Mouse (Mus musculus): ENCODE data around the gene Pde10a.

The Pde10a gene

GRCm38 (mm10) chr17:8972152-8972854 lies 447.1 kb downstream of the Pde10a start:
- DNase-seq (ENCODE audit: low spot score): no peak

DNA sequence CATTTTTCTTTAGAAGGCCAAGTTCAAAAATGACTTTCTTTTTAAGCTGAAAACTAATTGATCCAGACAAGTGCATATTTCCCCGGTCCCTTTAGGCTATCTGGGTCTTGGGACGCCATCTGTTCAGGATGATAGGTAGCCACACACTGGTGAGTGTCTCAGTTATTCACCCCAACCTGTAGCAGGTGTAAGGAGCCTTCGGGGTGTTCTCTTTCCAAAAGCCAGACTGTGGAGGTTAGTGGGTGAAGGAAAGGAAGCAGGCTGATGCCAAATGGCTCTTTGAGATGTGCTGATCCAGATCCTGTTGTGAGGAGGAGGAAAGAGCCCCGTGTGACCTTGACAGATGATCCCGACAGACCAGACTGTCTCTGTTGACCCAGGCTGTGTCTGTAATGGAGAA lies 448.2 kb downstream of the Pde10a start:
- no peak for DNase-seq (ENCODE audit: low spot score)

DNA sequence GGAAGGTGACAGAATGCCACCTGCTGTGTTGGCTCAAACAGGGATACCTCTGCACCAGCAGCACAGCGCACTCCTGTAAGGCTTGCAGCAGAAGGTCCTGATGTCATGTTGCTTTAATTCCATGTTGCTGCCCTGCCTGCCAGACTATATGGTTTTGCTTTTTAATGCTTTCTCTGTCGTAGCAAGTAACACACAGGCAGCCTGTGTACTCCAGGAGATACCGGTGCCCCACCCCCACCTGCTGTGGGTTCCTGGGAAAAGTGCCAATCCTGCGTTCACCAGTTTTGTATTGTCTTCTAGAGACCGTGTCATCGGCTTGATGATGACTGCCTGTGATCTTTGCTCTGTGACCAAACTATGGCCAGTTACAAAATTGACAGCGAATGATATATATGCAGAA lies 449.3 kb downstream of the Pde10a start:
- no peak for DNase-seq (ENCODE audit: low spot score)

DNA sequence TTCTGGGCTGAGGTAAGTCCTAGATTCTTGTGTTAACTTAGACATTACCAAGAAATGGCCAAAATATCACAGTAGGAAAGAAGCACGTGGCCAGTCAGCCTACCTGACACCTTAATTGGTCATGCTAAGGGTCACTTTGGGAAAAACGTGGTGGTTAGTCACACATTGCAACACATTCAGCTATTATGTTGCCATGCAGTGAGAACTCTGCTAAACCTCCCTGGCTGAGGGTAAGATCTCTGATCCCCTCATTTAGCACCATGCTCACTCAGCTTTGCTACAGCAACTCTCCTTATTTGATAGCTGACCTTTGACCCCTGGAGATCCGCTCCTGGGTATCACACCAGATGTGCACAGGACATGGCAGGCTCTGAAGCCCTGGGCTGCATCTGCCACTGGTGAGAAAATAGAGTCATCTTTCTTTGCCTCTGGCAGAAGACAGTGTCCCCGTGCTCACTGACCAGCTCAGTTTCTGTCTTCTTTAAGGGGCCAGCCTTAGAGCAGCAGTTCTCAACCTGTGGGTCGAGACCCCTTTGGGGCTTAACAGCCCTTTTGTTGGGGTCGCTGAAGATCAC lies 449.7 kb downstream of the Pde10a start:
- no peak for DNase-seq (ENCODE audit: low spot score)

DNA sequence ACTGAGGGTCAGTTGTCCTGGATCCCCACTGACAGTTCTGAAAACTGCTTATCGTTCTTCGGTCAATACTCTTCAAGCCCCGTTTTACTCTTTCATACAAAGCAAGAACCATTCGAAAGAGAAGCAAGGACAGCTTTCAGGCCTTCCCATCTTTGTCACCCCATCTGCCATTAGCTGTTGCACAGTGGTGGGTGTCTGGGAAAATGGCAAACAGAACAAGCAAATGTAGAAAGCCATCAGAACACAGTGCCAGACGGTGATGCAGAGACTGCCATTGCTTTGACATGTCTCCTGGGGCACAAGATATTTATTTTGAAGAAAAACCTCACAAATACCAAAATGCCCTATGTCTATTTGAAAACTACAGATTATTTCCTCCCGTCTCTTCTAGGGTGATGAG lies 451.6 kb downstream of the Pde10a start:
- DNase-seq (ENCODE audit: low spot score): no peak

- DNase-seq (ENCODE audit: low spot score): no peak
Observed at GRCm38 (mm10) chr17:8977271-8977670, 452.1 kb downstream of the Pde10a start.

- no peak for DNase-seq (ENCODE audit: low spot score)
Observed at GRCm38 (mm10) chr17:8983576-8983975, 458.4 kb downstream of the Pde10a start.

- DNase-seq (ENCODE audit: low spot score): no peak
Observed at GRCm38 (mm10) chr17:8985714-8986113, 460.5 kb downstream of the Pde10a start.

- no peak for DNase-seq (ENCODE audit: low spot score)
Observed at GRCm38 (mm10) chr17:8986551-8986950, 461.4 kb downstream of the Pde10a start.

- peak; percentile 61 for DNase-seq (ENCODE audit: low spot score)
Observed at GRCm38 (mm10) chr17:8987369-8987768, 462.2 kb downstream of the Pde10a start.

DNA sequence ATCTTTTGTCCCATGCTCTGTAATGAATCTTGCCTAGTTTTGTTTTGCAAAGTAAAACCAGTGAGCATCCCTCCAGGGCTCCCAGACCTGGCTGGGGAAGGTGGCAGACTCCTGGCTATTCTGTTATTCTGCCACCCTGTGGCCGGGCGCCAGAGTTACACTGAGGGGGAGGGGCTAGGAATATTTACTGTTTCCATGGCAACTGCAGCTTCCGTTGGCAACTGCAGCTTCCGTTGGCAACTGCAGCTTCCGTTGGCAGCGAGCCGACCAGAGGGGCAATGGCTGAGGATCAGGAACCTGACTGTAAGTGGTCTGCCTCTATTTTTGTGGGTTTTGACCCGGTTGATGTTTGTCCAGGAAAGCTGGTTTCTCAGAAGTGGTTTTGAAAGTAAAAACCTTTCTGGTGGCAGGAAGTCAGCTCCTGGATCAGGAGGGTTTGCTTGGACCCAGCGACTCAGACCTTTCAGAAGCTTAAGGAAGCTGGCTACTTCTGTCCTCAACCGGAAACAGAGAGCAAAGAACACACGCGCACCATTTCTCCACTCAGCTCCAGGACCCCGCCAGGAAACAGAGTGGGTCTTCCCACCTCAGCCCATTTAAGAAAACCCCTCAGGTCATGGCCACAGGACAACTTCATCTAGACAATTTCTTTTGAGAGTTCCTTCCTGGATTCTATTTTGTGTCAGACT lies 463.1 kb downstream of the Pde10a start, which contains the start of gene 1700010I14Rik:
TSS of gene 1700010I14Rik (plus strand) at position 215 of the 689 bp plus-strand sequence.
- peak; percentile 95 for DNase-seq (ENCODE audit: low spot score)

- DNase-seq (ENCODE audit: low spot score): peak; percentile 50
Observed at GRCm38 (mm10) chr17:8991160-8991559, 466.0 kb downstream of the Pde10a start.

GRCm38 (mm10) chr17:8995344-8995743 lies 470.2 kb downstream of the Pde10a start:
- no peak for DNase-seq (ENCODE audit: low spot score)

DNA sequence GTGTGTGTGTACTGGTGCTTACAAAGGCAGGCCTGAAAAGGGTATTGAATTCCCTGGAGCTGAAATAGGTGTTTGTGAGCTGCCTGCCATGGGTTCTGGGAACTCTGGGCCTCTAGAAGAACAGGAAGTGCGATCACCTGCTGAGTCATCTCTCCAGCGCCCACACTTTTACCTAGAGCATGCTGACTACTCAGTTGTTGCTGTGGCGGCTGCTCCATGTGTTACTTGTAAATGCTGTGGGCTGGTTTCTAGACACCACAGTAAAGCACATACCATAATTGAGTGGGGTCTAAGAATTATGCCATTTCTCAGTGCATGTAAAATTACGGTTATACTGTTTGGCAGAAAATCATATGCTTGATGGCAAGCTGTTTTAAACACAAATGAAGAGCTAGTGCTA lies 477.3 kb downstream of the Pde10a start:
- no peak for DNase-seq (ENCODE audit: low spot score)

DNA sequence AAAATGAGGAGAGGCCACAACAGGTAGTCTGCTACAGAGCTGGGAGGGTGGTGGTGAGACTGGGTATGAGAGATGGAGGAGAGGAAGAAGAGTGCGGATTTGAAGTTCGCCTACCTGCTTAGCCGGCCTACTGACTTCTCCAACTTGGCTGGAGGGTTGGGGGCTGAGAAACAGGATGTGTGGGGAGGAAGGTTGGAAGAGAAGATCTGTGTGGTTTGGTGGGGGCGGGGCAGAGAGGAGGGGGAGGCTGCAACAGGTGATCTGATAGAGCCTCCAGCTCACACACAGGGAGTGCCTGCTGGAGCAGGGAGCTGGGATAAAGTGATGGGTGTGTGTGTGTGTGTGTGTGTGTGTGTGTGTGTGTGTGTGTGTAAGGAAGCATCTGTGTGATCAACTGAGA lies 479.3 kb downstream of the Pde10a start:
- no peak for DNase-seq (ENCODE audit: low spot score)

DNA sequence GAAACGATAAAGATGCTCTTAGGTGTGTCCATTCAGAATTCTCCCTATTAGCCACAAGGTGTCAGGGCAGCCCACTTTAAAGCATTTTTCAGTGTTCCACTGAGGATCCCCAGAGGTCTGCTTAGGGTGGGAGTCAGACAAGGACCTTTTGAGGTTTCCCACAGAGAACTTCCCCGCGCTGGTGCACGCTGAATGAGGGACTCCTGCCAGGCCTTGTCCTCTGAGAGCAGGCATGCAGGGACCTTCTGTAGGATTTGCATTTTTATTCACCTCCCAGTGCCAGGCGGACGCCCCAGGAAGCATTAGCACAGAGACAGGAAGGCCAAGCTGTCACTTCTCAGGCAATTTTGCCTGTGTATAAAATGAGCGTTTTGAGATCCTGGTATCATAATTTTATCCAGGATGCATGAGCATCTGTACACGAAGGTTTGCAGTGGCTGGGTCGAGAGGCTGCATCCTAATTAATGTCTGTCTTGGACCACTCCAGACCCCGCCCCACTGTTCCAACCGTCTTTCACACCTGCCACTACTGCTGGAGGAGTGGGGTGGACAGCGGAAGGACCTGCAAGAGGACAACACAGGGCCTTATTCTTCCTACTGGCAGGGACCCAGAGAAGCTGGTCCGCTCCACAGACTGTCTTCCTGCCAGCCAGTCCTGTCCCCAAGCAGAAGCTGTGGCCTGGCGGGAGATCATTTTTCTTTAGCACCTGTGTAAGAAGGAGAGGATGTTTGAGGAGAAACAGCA lies 498.2 kb downstream of the Pde10a start:
- no peak for DNase-seq (ENCODE audit: low spot score)

GRCm38 (mm10) chr17:9030181-9030580 lies 505.0 kb downstream of the Pde10a start:
- no peak for DNase-seq (ENCODE audit: low spot score)

DNA sequence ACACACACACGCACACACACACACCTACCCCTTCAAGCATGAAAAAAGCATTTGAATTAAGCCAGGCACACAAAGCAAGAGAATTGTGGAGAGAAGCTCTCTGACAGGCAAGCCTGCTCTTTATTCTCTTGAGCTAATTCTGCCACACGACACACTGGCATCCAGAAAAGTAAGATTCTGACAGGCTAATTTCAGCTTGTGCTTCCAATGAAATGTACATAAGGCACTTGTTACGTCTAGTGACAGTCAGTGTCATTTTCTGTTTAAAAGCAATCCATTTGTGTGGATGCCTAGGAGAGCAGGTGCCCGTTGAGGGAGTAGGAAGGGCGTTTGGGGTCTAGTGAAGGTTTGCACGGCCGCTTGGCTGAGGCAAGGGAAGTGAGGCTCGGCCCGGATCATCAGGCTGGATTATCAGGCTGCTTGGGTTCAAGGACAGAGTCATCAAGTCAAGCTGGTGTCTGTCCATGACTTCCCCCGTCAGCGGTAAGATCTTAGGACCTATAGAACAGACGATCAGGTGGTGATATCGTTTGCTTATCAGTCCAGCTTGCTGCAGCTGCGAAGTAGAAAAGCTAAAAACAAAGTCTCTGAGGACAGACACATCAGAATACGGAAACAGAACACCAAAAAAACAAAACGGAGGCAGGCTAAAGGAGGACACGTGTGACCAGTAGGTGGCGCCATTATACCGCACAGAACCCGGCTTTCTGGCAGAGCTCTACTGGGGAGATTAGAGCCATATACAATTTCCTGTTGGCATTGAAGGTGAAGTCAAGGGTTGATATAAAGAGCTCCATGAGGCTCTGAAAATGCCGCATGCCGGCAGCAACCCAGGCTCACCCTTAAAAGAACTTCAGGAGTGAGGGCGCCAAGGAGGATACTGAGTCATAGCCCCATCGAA lies 506.3 kb downstream of the Pde10a start:
- peak; percentile 85 for DNase-seq (ENCODE audit: low spot score)

- no peak for DNase-seq (ENCODE audit: low spot score)
Observed at GRCm38 (mm10) chr17:9032362-9033044, 507.3 kb downstream of the Pde10a start.

GRCm38 (mm10) chr17:9033511-9033910 lies 508.3 kb downstream of the Pde10a start:
- DNase-seq (ENCODE audit: low spot score): no peak

Data from testis, postnatal 10 days (tissue).